Mouse (Mus musculus) ZHBTc4 (cell line): ENCODE measurements around the gene Olfr303.

Experiments
- DNase-seq: peaks from one replicate; pipeline ENCODE4 v3.0.0-alpha.2; 2011; ENCODE audit warnings: low read depth, low spot score

Gene Olfr303

DNA sequence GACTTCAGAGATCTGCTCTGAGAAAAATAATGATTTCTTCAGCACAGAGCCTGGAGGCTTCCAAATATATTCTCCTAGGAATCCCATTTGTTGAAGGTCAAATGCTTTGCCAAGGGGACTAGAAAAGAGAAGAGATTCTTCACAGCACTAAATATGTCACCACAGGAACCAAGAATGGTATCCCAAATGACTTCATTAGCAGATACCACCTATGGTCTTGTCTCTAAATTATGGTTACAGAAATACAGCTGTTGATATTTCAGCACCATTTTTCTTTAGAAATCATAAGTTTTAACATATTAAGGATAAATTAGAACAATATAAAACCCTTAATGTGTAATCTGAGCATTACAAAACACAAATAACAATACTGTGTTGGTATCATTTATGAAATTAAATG lies at the start of gene Olfr303:
Olfr303 (minus strand) TSS at position 101 of the 400 bp plus-strand sequence.
- DNase-seq = no peak

DNA sequence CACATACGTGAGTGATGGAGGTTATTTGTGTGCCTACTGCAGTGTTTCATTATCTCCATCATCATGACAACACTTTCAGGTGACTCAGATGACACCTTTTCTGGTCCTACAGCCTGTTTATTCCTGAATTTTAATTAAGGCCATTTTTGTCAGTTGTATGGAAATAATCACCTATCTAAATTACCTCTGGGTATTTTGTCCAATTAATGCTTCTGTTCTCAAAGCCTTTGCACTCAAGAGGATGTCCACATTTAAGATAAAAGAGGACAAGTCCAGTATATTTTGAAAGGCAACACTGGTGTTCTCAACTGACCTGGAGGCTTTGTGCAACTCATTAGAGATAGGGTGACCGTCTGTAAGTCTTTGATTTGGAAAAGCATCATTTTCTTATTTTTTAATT lies 6.0 kb upstream of the Olfr303 start, which contains the start of gene Olfr301:
Olfr301 (plus strand) TSS at position 301 of the 400 bp plus-strand sequence.
- no peak for DNase-seq

- DNase-seq = no peak
Measured at GRCm38 (mm10) chr7:86386558-86386957, 11.0 kb downstream of the Olfr303 start, which contains the start of gene Olfr304. TSS of gene Olfr304 (minus strand) at chr7:86386658.

DNA sequence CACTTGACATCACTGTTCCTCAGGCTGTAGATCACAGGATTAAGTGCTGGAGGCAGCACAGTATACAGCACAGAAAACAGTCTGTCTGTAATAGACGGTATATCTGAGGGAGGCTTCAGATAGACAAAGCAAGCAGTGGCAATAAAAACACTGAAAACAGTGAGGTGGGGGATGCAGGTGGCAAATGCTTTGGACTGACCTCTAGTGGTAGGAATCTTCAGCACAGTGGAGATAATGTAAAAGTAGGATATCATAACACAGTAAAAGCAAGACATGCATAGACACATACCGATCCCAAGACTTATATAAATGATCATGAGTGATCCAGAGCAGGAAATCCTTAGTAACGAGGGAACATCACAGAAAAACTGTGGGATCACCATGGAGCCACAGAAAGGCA lies 11.8 kb downstream of the Olfr303 start:
- peak; percentile 44 for DNase-seq

DNA sequence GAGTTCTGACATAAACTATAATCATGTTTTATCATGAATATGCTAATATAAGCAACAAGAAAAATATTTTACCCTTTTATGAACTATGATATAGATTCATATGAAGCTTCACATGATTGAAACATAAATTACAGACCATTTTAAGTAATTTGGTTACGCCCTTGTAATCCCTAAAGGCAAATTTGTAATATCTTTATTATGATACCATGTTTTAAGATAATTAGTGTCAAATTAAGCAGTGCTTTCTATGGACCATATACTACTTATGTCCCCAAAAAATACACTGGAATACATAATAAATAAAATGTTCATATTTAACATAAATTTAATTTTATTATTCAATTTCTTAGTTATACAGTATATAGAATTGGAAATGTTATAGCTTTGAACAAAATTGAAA lies 30.8 kb downstream of the Olfr303 start, which contains the start of gene Olfr305:
Olfr305 (minus strand) TSS at position 101 of the 400 bp plus-strand sequence.
- no peak for DNase-seq

DNA sequence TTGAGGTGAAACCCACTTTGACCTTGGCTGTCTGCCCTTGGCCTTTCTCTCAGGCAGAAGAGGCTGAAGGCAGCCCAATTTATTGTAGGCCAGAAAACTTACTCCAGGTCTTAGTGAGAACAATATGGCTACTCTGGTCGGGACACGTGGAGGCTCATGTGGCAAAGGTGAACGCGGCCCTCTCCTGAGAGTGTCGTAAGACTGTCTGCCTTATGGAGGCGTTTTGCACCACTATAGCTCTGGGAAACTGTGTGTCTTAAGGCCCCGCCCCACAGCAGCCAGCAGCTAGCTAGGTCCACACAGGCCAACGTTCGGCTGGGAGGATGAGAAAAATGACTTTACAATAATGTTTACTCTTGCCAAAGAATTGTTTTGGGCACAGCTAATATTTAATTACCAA lies 51.3 kb downstream of the Olfr303 start:
- peak; percentile 62 for DNase-seq

GRCm38 (mm10) chr7:86344253-86344652 lies 53.3 kb downstream of the Olfr303 start:
- DNase-seq = no peak

GRCm38 (mm10) chr7:86342881-86343565 lies 54.6 kb downstream of the Olfr303 start:
- DNase-seq = peak; percentile 55
